Comparison of ENCODE assay signal across 13 mouse cellular contexts in the genomic region with DNA sequence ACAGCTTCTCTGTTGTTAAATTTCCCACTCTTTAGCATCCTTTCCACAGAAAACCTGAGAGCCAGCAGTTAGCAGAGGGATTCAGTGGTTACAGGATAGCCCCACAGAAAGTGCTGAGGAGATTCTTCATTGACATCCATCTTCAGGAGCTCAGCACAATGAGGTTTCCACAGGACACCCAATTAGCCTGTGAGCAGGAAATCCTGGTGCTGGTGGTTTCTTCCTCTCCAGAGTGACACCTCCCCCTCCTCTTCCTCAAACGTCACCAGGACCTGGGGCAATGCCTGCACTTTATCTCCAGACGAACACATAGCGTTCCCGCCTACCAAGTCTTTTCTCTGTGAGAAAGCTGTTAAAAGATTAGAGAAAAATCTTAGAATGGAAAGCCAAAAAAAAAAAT.
A peak's percentile ranks its signal among the peaks of the same experiment; 100 is the strongest.
DNase-seq lines count a peak whose midpoint lies in the region; ATAC-seq lines count a peak whose summit lies in the region.
"Had no signal": no experiment of that assay in that cellular context is flagged by ENCODE, and none has a peak within 500 bp of the region (broad histone marks: within the 10 kb centered on the region; RNA-seq: fewer than 3 reads in every experiment).

No protein-coding gene starts in this region.

- WGBS in kidney, embryonic 14.5 days, result 68% methylated on average over 4 of the region's 4 CpGs
- WGBS in heart, embryonic 13.5 days, result 46% methylated on average over 4 of the region's 4 CpGs
- 70% methylated on average over 4 of the region's 4 CpGs for WGBS in kidney, embryonic 16.5 days
- 73% methylated on average over 4 of the region's 4 CpGs for WGBS in forebrain, embryonic 12.5 days

- no peak for ATAC-seq in kidney, embryonic 14.5 days (ENCODE audit: low FRiP score, low TSS enrichment)
- ATAC-seq in heart, embryonic 13.5 days (ENCODE audit: extremely low read depth, insufficient number of reproducible peaks, low FRiP score, low TSS enrichment), result no peak
- ATAC-seq in kidney, embryonic 16.5 days (ENCODE audit: low FRiP score, low TSS enrichment), result no peak
- ATAC-seq in forebrain, embryonic 12.5 days (ENCODE audit: low FRiP score), result no peak
- ATAC-seq: forebrain, embryonic 15.5 days; intestine, embryonic 16.5 days had no signal

- peak; percentile 23 for DNase-seq in kidney, adult 18-20 months
- DNase-seq in lung, postnatal 14 days, result peak; percentile 38
- no peak for DNase-seq in left cerebral cortex, adult 8-10 months (ENCODE audit: low spot score in 2 of 2)
- DNase-seq: gastrocnemius, postnatal 10 days; right cerebral cortex, postnatal 14 days had no signal

- no peak overlapping the region for H3K9ac ChIP-seq in kidney, embryonic 14.5 days (ENCODE audit: low read depth, low read length)
- no peak overlapping the region for H3K9ac ChIP-seq in heart, embryonic 13.5 days
- H3K9ac ChIP-seq in kidney, embryonic 16.5 days (replicated peaks; ENCODE audit: low read length), result no peak overlapping the region
- H3K9ac ChIP-seq in forebrain, embryonic 12.5 days, result no peak overlapping the region
- H3K9ac ChIP-seq: embryonic facial prominence, embryonic 15.5 days; forebrain, embryonic 15.5 days; limb, embryonic 13.5 days had no signal

- no peak overlapping the region for H3K27ac ChIP-seq in kidney, embryonic 14.5 days (ENCODE audit: low read depth, low read length)
- H3K27ac ChIP-seq in heart, embryonic 13.5 days (replicated peaks), result 0 out of 2 replicates have a peak overlapping the region, but pooled peaks have one; percentile 41
- H3K27ac ChIP-seq in kidney, embryonic 16.5 days (ENCODE audit: low read length), result peak overlapping the region; percentile 50; the same call in 1 of the 2 replicates
- H3K27ac ChIP-seq in forebrain, embryonic 12.5 days, result no peak overlapping the region
- H3K27ac ChIP-seq: embryonic facial prominence, embryonic 15.5 days; forebrain, embryonic 15.5 days; limb, embryonic 13.5 days had no signal

- H3K4me3 ChIP-seq in kidney, embryonic 14.5 days (ENCODE audit: low read length), result no peak overlapping the region
- no peak overlapping the region for H3K4me3 ChIP-seq in heart, embryonic 13.5 days
- H3K4me3 ChIP-seq in kidney, embryonic 16.5 days (ENCODE audit: low read length), result no peak overlapping the region
- no peak overlapping the region for H3K4me3 ChIP-seq in forebrain, embryonic 12.5 days (replicated peaks)
- H3K4me3 ChIP-seq: embryonic facial prominence, embryonic 15.5 days; forebrain, embryonic 15.5 days; limb, embryonic 13.5 days had no signal

- no peaks in the 10 kb centered on the region for H3K36me3 ChIP-seq in kidney, embryonic 14.5 days (ENCODE audit: control insufficient read depth, insufficient read depth, low read length)
- no peaks in the 10 kb centered on the region for H3K36me3 ChIP-seq in heart, embryonic 13.5 days
- no peaks in the 10 kb centered on the region for H3K36me3 ChIP-seq in kidney, embryonic 16.5 days (ENCODE audit: insufficient read depth, low read length)
- H3K36me3 ChIP-seq in forebrain, embryonic 12.5 days (replicated peaks), result no peaks in the 10 kb centered on the region
- H3K36me3 ChIP-seq: embryonic facial prominence, embryonic 15.5 days; forebrain, embryonic 15.5 days; limb, embryonic 13.5 days had no signal

- H3K9me3 ChIP-seq in kidney, embryonic 14.5 days (ENCODE audit: control insufficient read depth, low read length), result no peaks in the 10 kb centered on the region
- no peaks in the 10 kb centered on the region for H3K9me3 ChIP-seq in heart, embryonic 13.5 days
- H3K9me3 ChIP-seq in kidney, embryonic 16.5 days (ENCODE audit: low read length), result no peaks in the 10 kb centered on the region
- no peaks in the 10 kb centered on the region for H3K9me3 ChIP-seq in forebrain, embryonic 12.5 days
- H3K9me3 ChIP-seq: embryonic facial prominence, embryonic 15.5 days; forebrain, embryonic 15.5 days; limb, embryonic 13.5 days had no signal

- no peaks in the 10 kb centered on the region for H3K27me3 ChIP-seq in kidney, embryonic 14.5 days (ENCODE audit: control insufficient read depth, insufficient read depth, low read length)
- no peaks in the 10 kb centered on the region for H3K27me3 ChIP-seq in heart, embryonic 13.5 days (replicated peaks)
- H3K27me3 ChIP-seq in kidney, embryonic 16.5 days (ENCODE audit: insufficient read depth, low read length), result no peaks in the 10 kb centered on the region
- no peaks in the 10 kb centered on the region; the same call in 1 of the 2 replicates for H3K27me3 ChIP-seq in forebrain, embryonic 12.5 days
- H3K27me3 ChIP-seq: embryonic facial prominence, embryonic 15.5 days; forebrain, embryonic 15.5 days; limb, embryonic 13.5 days had no signal

- H3K4me1 ChIP-seq in kidney, embryonic 14.5 days (ENCODE audit: control insufficient read depth, insufficient read depth, low read length), result no peaks in the 10 kb centered on the region
- H3K4me1 ChIP-seq in heart, embryonic 13.5 days, result peaks cover 3% of the 10 kb centered on the region
- H3K4me1 ChIP-seq in kidney, embryonic 16.5 days (ENCODE audit: insufficient read depth, low read length), result no peaks in the 10 kb centered on the region
- no peaks in the 10 kb centered on the region; the same call in 1 of the 2 replicates for H3K4me1 ChIP-seq in forebrain, embryonic 12.5 days

- H3K4me2 ChIP-seq in kidney, embryonic 14.5 days (replicated peaks; ENCODE audit: low read depth, low read length), result no peak overlapping the region
- H3K4me2 ChIP-seq in heart, embryonic 13.5 days, result no peak overlapping the region
- H3K4me2 ChIP-seq in kidney, embryonic 16.5 days (replicated peaks; ENCODE audit: low read depth, low read length), result no peak overlapping the region
- no peak overlapping the region for H3K4me2 ChIP-seq in forebrain, embryonic 12.5 days
- H3K4me2 ChIP-seq: embryonic facial prominence, embryonic 15.5 days; forebrain, embryonic 15.5 days; limb, embryonic 13.5 days had no signal

Comparison
In these comparisons a context has a peak if more than half of its experiments do, and no peak if none do; other contexts are left out.
1. H3K27ac ChIP-seq: peak in heart, embryonic 13.5 days (single experiment) and kidney, embryonic 16.5 days (single experiment); none in kidney, embryonic 14.5 days (single experiment) and forebrain, embryonic 12.5 days (single experiment).
2. DNase-seq: peak in kidney, adult 18-20 months (single experiment) and lung, postnatal 14 days (single experiment); none in left cerebral cortex, adult 8-10 months (0 of 2).